Mouse (Mus musculus): ENCODE data around the gene Zfp59. TPM values are rescaled to one million over a fixed set of nuclear protein-coding genes. Genes with fewer than 3 reads are reported as not detected.
"Not testable (repeated sequence)": the region's sequence is repeated elsewhere in the genome, so short reads cannot be mapped to it uniquely, and the experiment has no call there.

Zfp59 gene
- total and polyA plus RNA-seq, 3 experiments, result 4.0 to 5.9 (median 4.0) TPM

DNA sequence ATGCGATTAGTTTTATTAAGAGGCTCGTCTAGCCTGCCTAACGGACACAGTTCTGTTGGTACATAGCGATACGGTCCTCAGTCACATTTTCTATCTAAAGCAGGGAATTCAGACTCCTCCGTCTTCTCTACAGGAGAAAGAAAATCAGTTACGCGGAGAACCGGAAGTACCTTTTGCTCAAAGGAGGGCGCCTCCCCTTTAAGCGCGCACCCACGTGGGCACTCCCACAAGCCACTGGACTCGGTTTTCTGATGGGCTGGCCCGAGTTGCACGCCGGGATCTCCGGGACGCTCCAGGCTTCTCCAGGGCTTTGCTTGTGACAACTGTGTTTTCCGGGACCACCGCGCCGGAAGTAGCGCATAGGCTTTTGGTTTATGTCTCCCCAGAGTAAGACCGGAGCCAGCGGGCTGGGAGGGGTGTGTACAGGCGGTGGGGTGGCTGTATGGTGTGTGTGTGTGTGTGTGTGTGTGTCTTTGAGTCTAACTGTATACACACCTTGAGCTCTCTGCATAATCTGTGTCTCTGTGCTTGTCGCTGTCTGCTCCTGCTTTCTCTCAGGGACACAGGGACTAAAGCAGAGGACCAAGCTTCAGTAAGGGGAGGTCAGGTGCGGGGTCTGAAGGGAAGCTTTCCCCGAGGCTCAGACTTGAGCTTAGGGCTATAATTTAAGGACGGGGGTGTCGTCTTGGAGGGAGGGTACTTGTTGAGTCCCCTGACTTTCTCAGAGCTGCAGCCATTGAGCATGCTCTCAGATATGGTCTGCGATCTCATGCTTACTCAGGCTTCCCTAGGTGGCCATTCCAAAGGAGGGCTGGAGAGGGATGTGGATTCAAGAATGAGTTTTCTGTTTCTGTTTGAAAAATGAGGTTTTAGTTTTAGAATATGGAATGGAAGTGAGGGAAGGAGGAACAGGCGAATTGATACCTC is at the start of gene Zfp59 (continued):
- TF ChIP-seq ZNF384 (IDR thresholded peaks at IDR 0.05; ENCODE audit: low read depth, low read length), result no peak

GRCm38 (mm10) chr7:27789306-27789705 is 49.1 kb upstream of the Zfp59 start:
- TF ChIP-seq ZNF384 (IDR thresholded peaks at IDR 0.05; ENCODE audit: low read depth, low read length), result no peak
- TF ChIP-seq RAD21 (IDR thresholded peaks at IDR 0.05; ENCODE audit: low read depth, low read length), result no peak
- TF ChIP-seq MAZ (IDR thresholded peaks at IDR 0.05; ENCODE audit: low read depth, low read length), result no peak
- TF ChIP-seq USF2 (conservative IDR thresholded peaks at IDR 0.05; ENCODE audit: low read depth, low read length), result no peak
- no peak for TF ChIP-seq JUND (conservative IDR thresholded peaks at IDR 0.05; ENCODE audit: low read depth, low read length)
- TF ChIP-seq CHD1 (IDR thresholded peaks at IDR 0.05; ENCODE audit: low read depth, low read length), result no peak
- TF ChIP-seq E2F4 (IDR thresholded peaks at IDR 0.05; ENCODE audit: insufficient replicate concordance, low read depth, low read length), result no peak
- TF ChIP-seq MAX (IDR thresholded peaks at IDR 0.05; ENCODE audit: low read length), result no peak
- no peak for TF ChIP-seq JUN (IDR thresholded peaks at IDR 0.05; ENCODE audit: insufficient read depth, low read depth, low read length)
- TF ChIP-seq SMC3 (IDR thresholded peaks at IDR 0.05; ENCODE audit: low read depth, low read length), result no peak
- no peak for TF ChIP-seq TCF12 (IDR thresholded peaks at IDR 0.05; ENCODE audit: low read depth, low read length)
- TF ChIP-seq USF1 (IDR thresholded peaks at IDR 0.05; ENCODE audit: low read depth, low read length), result no peak
- TF ChIP-seq CHD2 (IDR thresholded peaks at IDR 0.05; ENCODE audit: low read length), result no peak
- no peak for DNase-seq (ENCODE audit: extremely low read depth)
- Histone ChIP-seq H3K4me2 (ENCODE audit: insufficient read depth, low read depth, poor library complexity, severe bottlenecking) (no peak overlapping the region), H3K9me3 (replicated peaks; ENCODE audit: low read length) (peaks cover 22% of the 10 kb centered on the region), H3K9ac (ENCODE audit: insufficient read depth, low read depth) (no peak overlapping the region), H3K4me3 (replicated peaks in 1 of 3; ENCODE audit: low read depth in 2 of 3, low read length in 2 of 3, poor library complexity in 1 of 3) (no peak overlapping the region), H3K36me3 (replicated peaks in 1 of 2; ENCODE audit: control insufficient read depth in 1 of 2, insufficient read depth in 1 of 2, low read length in 1 of 2) (no peaks in the 10 kb centered on the region), H3K27ac (ENCODE audit: insufficient read depth, low read depth) (no peak overlapping the region), H3K4me1 (ENCODE audit: control insufficient read depth in 1 of 2, insufficient read depth in 2 of 2) (no peaks in the 10 kb centered on the region), H3K27me3 (replicated peaks) (peaks cover 35% of the 10 kb centered on the region), H3K79me2 (replicated peaks; ENCODE audit: control insufficient read depth, extremely low read depth, insufficient read depth, poor library complexity, severe bottlenecking) (no peaks in the 10 kb centered on the region)
- dilution Hi-C loops (cut with MboI; ENCODE audit: extremely low pct_ligation_motif_present, extremely low pct_unique_long_range_greater_than_20kb, low sequenced_read_pairs) (no loop called here), in situ Hi-C loops (cut with MboI; ENCODE audit: low pct_ligation_motif_present, low pct_unique_long_range_greater_than_20kb, low sequenced_read_pairs) (no loop called here)

GRCm38 (mm10) chr7:27793865-27794264 is 44.5 kb upstream of the Zfp59 start:
- H3K9ac ChIP-seq (ENCODE audit: insufficient read depth, low read depth); DNase-seq (ENCODE audit: extremely low read depth); dilution Hi-C loops (cut with MboI; ENCODE audit: extremely low pct_ligation_motif_present, extremely low pct_unique_long_range_greater_than_20kb, low sequenced_read_pairs); in situ Hi-C loops (cut with MboI; ENCODE audit: low pct_ligation_motif_present, low pct_unique_long_range_greater_than_20kb, low sequenced_read_pairs); H3K4me3 ChIP-seq (replicated peaks in 1 of 3; ENCODE audit: low read depth in 2 of 3, low read length in 2 of 3, poor library complexity in 1 of 3); H3K4me1 ChIP-seq (ENCODE audit: control insufficient read depth in 1 of 2, insufficient read depth in 2 of 2); H3K36me3 ChIP-seq (replicated peaks in 1 of 2; ENCODE audit: control insufficient read depth in 1 of 2, insufficient read depth in 1 of 2, low read length in 1 of 2); H3K79me2 ChIP-seq (replicated peaks; ENCODE audit: control insufficient read depth, extremely low read depth, insufficient read depth, poor library complexity, severe bottlenecking); H3K4me2 ChIP-seq (ENCODE audit: insufficient read depth, low read depth, poor library complexity, severe bottlenecking); H3K27ac ChIP-seq (ENCODE audit: insufficient read depth, low read depth): not testable (repeated sequence)
- Histone ChIP-seq H3K27me3 (replicated peaks) (peaks cover 41% of the 10 kb centered on the region), H3K9me3 (replicated peaks; ENCODE audit: low read length) (peaks cover 21% of the 10 kb centered on the region)
